Mouse (Mus musculus) liver, adult 2 months (tissue): ENCODE results near the gene Prdm16.

Experiments
- CTCF ChIP-seq: fragments of 200-500 bp; IDR thresholded peaks from 2 replicates; pipeline ENCODE4 v1.5.1; 2011; ENCODE audit warnings: low read depth, low read length, control low read depth
- POLR2A ChIP-seq: fragments of 200-500 bp; IDR thresholded peaks from 2 replicates; pipeline ENCODE4 v1.6.1; 2011; ENCODE audit warnings: low read length, control low read depth; ENCODE audit not compliant: insufficient read depth; ENCODE audit errors: extremely low read depth

DNA sequence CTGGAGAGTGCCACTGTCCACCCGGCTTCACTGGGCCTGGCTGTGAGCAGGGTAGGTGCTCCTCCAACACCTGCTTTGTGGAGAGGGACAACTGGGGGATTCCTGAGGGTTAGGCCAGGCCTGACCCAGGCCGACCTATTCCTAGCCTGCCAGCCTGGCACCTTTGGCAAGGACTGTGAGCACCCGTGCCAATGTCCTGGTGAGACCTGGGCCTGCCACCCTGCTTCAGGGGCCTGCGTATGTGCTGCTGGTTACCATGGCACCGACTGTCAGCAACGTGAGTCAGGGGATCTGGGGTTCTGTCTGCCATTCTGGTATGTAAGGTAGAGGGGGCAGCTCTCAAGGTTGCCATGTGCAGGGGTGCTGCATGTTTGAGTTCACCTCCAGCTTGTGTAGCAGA lies 369.2 kb downstream of the Prdm16 start:
- TF ChIP-seq CTCF (no peak), POLR2A (no peak)
